Mouse (Mus musculus): ENCODE measurements around the gene Insm1. TPM values are rescaled to one million over a fixed set of nuclear protein-coding genes. Genes with fewer than 3 reads are reported as not detected.
A peak's percentile ranks its signal among the peaks of the same experiment; 100 is the strongest.

Gene Insm1
- polyA plus RNA-seq, 1 experiment from 2014 or later = 3.2 TPM

DNA sequence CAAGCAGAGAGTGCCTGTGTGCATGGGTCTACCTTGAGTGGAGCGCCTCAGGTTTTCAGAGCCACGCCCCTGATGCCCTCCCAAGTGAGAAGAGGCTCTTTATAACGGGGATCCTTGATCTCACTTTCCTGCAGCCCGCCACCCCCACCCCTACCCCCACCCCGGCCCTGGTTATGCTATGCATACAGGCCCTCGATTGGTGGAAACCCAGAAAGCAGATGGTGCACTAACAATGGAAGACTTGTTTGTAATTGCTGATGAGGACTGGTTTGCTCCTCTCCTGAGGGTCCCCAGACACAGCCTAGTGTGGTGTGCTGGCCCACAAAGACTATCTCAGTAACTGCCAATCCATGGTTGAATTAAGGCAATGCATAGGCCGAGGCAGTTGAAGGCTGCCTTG lies 27.3 kb downstream of the Insm1 start:
- Histone ChIP-seq H3K9me3 (replicated peaks; ENCODE audit: control insufficient read depth, low read length) (no peaks in the 10 kb centered on the region), H3K27ac (replicated peaks; ENCODE audit: low read depth, low read length) (no peak overlapping the region), H3K4me2 (ENCODE audit: low read depth, low read length) (no peak overlapping the region), H3K36me3 (replicated peaks; ENCODE audit: control insufficient read depth, insufficient read depth, low read depth, low read length) (no peaks in the 10 kb centered on the region), H3K27me3 (ENCODE audit: control insufficient read depth, insufficient read depth, low read length) (no peaks in the 10 kb centered on the region), H3K4me3 (ENCODE audit: low read depth, low read length) (no peak overlapping the region), H3K9ac (replicated peaks; ENCODE audit: low read length) (no peak overlapping the region), H3K4me1 (ENCODE audit: control insufficient read depth, insufficient read depth, low read length) (0 out of 2 replicates have a peak, but pooled peaks cover 2% of the 10 kb centered on the region)
- DNase-seq (ENCODE audit: low spot score) (no peak), ATAC-seq (replicated peaks; ENCODE audit: insufficient number of reproducible peaks, low FRiP score, low TSS enrichment, low read depth) (peak; percentile 49; the same call in 1 of the 2 replicates)
- 74% methylated on average over 7 of the region's 7 CpGs for WGBS

GRCm38 (mm10) chr2:146250236-146250904 lies 28.6 kb downstream of the Insm1 start:
- no peaks in the 10 kb centered on the region for H3K36me3 ChIP-seq (replicated peaks; ENCODE audit: control insufficient read depth, insufficient read depth, low read depth, low read length)
- no peak overlapping the region for H3K4me2 ChIP-seq (ENCODE audit: low read depth, low read length)
- no peaks in the 10 kb centered on the region for H3K9me3 ChIP-seq (replicated peaks; ENCODE audit: control insufficient read depth, low read length)
- no peak for DNase-seq (ENCODE audit: low spot score)
- H3K4me3 ChIP-seq (ENCODE audit: low read depth, low read length) = no peak overlapping the region
- H3K27me3 ChIP-seq (ENCODE audit: control insufficient read depth, insufficient read depth, low read length) = no peaks in the 10 kb centered on the region
- H3K4me1 ChIP-seq (ENCODE audit: control insufficient read depth, insufficient read depth, low read length) = 0 out of 2 replicates have a peak, but pooled peaks cover 2% of the 10 kb centered on the region
- ATAC-seq (replicated peaks; ENCODE audit: insufficient number of reproducible peaks, low FRiP score, low TSS enrichment, low read depth) = no peak
- 83% methylated on average over 6 of the region's 6 CpGs for WGBS
- H3K9ac ChIP-seq (replicated peaks; ENCODE audit: low read length) = no peak overlapping the region
- no peak overlapping the region for H3K27ac ChIP-seq (replicated peaks; ENCODE audit: low read depth, low read length)

GRCm38 (mm10) chr2:146254387-146254786 lies 32.7 kb downstream of the Insm1 start:
- H3K4me1 ChIP-seq (ENCODE audit: control insufficient read depth, insufficient read depth, low read length) = no peaks in the 10 kb centered on the region
- no peaks in the 10 kb centered on the region for H3K27me3 ChIP-seq (ENCODE audit: control insufficient read depth, insufficient read depth, low read length)
- H3K27ac ChIP-seq (replicated peaks; ENCODE audit: low read depth, low read length) = no peak overlapping the region
- no peak for ATAC-seq (replicated peaks; ENCODE audit: insufficient number of reproducible peaks, low FRiP score, low TSS enrichment, low read depth)
- no peaks in the 10 kb centered on the region for H3K36me3 ChIP-seq (replicated peaks; ENCODE audit: control insufficient read depth, insufficient read depth, low read depth, low read length)
- H3K4me2 ChIP-seq (ENCODE audit: low read depth, low read length) = no peak overlapping the region
- DNase-seq (ENCODE audit: low spot score) = no peak
- H3K4me3 ChIP-seq (ENCODE audit: low read depth, low read length) = no peak overlapping the region
- H3K9ac ChIP-seq (replicated peaks; ENCODE audit: low read length) = no peak overlapping the region
- no peaks in the 10 kb centered on the region for H3K9me3 ChIP-seq (replicated peaks; ENCODE audit: control insufficient read depth, low read length)
- WGBS = 68% methylated on average over 1 of the region's 1 CpGs

- Histone ChIP-seq H3K9me3 (replicated peaks; ENCODE audit: control insufficient read depth, low read length) (no peaks in the 10 kb centered on the region), H3K4me3 (ENCODE audit: low read depth, low read length) (no peak overlapping the region), H3K4me2 (ENCODE audit: low read depth, low read length) (no peak overlapping the region), H3K27ac (replicated peaks; ENCODE audit: low read depth, low read length) (no peak overlapping the region), H3K36me3 (replicated peaks; ENCODE audit: control insufficient read depth, insufficient read depth, low read depth, low read length) (no peaks in the 10 kb centered on the region), H3K4me1 (ENCODE audit: control insufficient read depth, insufficient read depth, low read length) (no peaks in the 10 kb centered on the region), H3K27me3 (ENCODE audit: control insufficient read depth, insufficient read depth, low read length) (no peaks in the 10 kb centered on the region), H3K9ac (replicated peaks; ENCODE audit: low read length) (no peak overlapping the region)
- DNase-seq (ENCODE audit: low spot score) (no peak), ATAC-seq (replicated peaks; ENCODE audit: insufficient number of reproducible peaks, low FRiP score, low TSS enrichment, low read depth) (no peak)
Observed at GRCm38 (mm10) chr2:146255636-146256035, 33.9 kb downstream of the Insm1 start.

- no peak for ATAC-seq (replicated peaks; ENCODE audit: insufficient number of reproducible peaks, low FRiP score, low TSS enrichment, low read depth)
- no peak overlapping the region for H3K4me2 ChIP-seq (ENCODE audit: low read depth, low read length)
- H3K9me3 ChIP-seq (replicated peaks; ENCODE audit: control insufficient read depth, low read length) = no peaks in the 10 kb centered on the region
- WGBS = 57% methylated on average over 3 of the region's 3 CpGs
- H3K36me3 ChIP-seq (replicated peaks; ENCODE audit: control insufficient read depth, insufficient read depth, low read depth, low read length) = no peaks in the 10 kb centered on the region
- no peak overlapping the region for H3K4me3 ChIP-seq (ENCODE audit: low read depth, low read length)
- no peak overlapping the region for H3K27ac ChIP-seq (replicated peaks; ENCODE audit: low read depth, low read length)
- peak; percentile 22 for DNase-seq (ENCODE audit: low spot score)
- H3K4me1 ChIP-seq (ENCODE audit: control insufficient read depth, insufficient read depth, low read length) = no peaks in the 10 kb centered on the region
- no peak overlapping the region for H3K9ac ChIP-seq (replicated peaks; ENCODE audit: low read length)
- no peaks in the 10 kb centered on the region for H3K27me3 ChIP-seq (ENCODE audit: control insufficient read depth, insufficient read depth, low read length)
Observed at GRCm38 (mm10) chr2:146256321-146256875, 34.7 kb downstream of the Insm1 start.

DNA sequence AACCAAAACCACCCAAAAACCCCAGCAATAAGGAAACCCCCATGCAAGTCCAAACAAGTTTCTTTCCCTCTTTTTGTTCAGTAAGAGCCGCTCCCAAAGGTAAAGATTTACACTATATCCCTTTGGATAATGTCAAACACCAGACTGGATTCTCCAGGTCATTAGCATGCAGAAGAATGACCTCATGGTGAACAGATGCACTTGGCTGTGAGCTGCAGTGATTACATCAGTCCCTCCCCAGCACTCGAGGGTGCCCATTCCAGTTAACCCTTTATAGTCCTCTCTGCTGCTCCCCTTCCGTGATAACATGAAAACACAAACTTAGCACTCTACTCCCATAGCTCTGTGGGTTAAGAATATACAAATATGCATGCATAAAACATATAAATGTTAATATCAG lies 35.3 kb downstream of the Insm1 start:
- H3K36me3 ChIP-seq (replicated peaks; ENCODE audit: control insufficient read depth, insufficient read depth, low read depth, low read length) = no peaks in the 10 kb centered on the region
- DNase-seq (ENCODE audit: low spot score) (peak; percentile 23), ATAC-seq (replicated peaks; ENCODE audit: insufficient number of reproducible peaks, low FRiP score, low TSS enrichment, low read depth) (no peak)
- no peaks in the 10 kb centered on the region for H3K27me3 ChIP-seq (ENCODE audit: control insufficient read depth, insufficient read depth, low read length)
- no peaks in the 10 kb centered on the region for H3K4me1 ChIP-seq (ENCODE audit: control insufficient read depth, insufficient read depth, low read length)
- H3K4me2 ChIP-seq (ENCODE audit: low read depth, low read length) = no peak overlapping the region
- no peaks in the 10 kb centered on the region for H3K9me3 ChIP-seq (replicated peaks; ENCODE audit: control insufficient read depth, low read length)
- H3K27ac ChIP-seq (replicated peaks; ENCODE audit: low read depth, low read length) = no peak overlapping the region
- WGBS = 41% methylated on average over 3 of the region's 3 CpGs
- no peak overlapping the region for H3K9ac ChIP-seq (replicated peaks; ENCODE audit: low read length)
- H3K4me3 ChIP-seq (ENCODE audit: low read depth, low read length) = no peak overlapping the region

DNA sequence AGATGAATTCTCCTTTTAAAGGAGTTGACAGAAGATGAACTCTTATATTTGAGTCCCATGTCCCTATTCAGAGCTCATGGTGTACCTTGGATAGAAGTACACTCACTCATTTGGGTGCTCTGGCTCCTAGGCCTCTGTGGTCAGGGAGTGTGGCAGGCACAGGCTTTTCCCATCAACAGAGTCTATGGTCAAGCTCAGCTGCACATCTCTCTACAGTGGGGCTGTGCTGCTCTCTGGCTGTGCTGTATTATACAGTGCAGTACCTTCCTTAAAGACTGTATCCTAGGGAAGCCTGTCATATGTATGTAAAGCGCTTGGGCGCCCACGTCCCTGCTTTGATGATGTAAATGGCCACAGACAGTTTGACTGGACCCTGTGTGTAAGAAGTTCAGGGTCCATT lies 35.9 kb downstream of the Insm1 start:
- H3K36me3 ChIP-seq (replicated peaks; ENCODE audit: control insufficient read depth, insufficient read depth, low read depth, low read length) = no peaks in the 10 kb centered on the region
- WGBS = 83% methylated on average over 3 of the region's 3 CpGs
- ATAC-seq (replicated peaks; ENCODE audit: insufficient number of reproducible peaks, low FRiP score, low TSS enrichment, low read depth) (no peak), DNase-seq (ENCODE audit: low spot score) (no peak)
- no peak overlapping the region for H3K9ac ChIP-seq (replicated peaks; ENCODE audit: low read length)
- no peak overlapping the region for H3K27ac ChIP-seq (replicated peaks; ENCODE audit: low read depth, low read length)
- no peaks in the 10 kb centered on the region for H3K9me3 ChIP-seq (replicated peaks; ENCODE audit: control insufficient read depth, low read length)
- no peak overlapping the region for H3K4me2 ChIP-seq (ENCODE audit: low read depth, low read length)
- no peaks in the 10 kb centered on the region for H3K27me3 ChIP-seq (ENCODE audit: control insufficient read depth, insufficient read depth, low read length)
- no peaks in the 10 kb centered on the region for H3K4me1 ChIP-seq (ENCODE audit: control insufficient read depth, insufficient read depth, low read length)
- H3K4me3 ChIP-seq (ENCODE audit: low read depth, low read length) = no peak overlapping the region

GRCm38 (mm10) chr2:146258736-146259469 lies 37.2 kb downstream of the Insm1 start:
- 33% methylated on average over 10 of the region's 10 CpGs for WGBS
- Histone ChIP-seq H3K36me3 (replicated peaks; ENCODE audit: control insufficient read depth, insufficient read depth, low read depth, low read length) (no peaks in the 10 kb centered on the region), H3K4me1 (ENCODE audit: control insufficient read depth, insufficient read depth, low read length) (no peaks in the 10 kb centered on the region), H3K27me3 (ENCODE audit: control insufficient read depth, insufficient read depth, low read length) (no peaks in the 10 kb centered on the region), H3K27ac (replicated peaks; ENCODE audit: low read depth, low read length) (no peak overlapping the region), H3K4me3 (ENCODE audit: low read depth, low read length) (no peak overlapping the region), H3K9ac (replicated peaks; ENCODE audit: low read length) (no peak overlapping the region), H3K9me3 (replicated peaks; ENCODE audit: control insufficient read depth, low read length) (no peaks in the 10 kb centered on the region), H3K4me2 (ENCODE audit: low read depth, low read length) (no peak overlapping the region)
- DNase-seq (ENCODE audit: low spot score) (no peak), ATAC-seq (replicated peaks; ENCODE audit: insufficient number of reproducible peaks, low FRiP score, low TSS enrichment, low read depth) (no peak)
